Mouse (Mus musculus) macrophage (primary cell): ENCODE results near the gene Sh3d19. TPM values are rescaled to one million over a fixed set of nuclear protein-coding genes. Genes with fewer than 3 reads are reported as not detected.

ENCODE experiments used
- H3K27ac ChIP-seq: fragments of 350-480 bp; formaldehyde crosslinking; 2 replicates; pipeline ENCODE4 v1.9.0; 2021
- H3K36me3 ChIP-seq: fragments of 350-480 bp; formaldehyde crosslinking; 2 replicates; pipeline ENCODE4 v1.9.0; 2021; ENCODE audit errors: inconsistent target
- H3K4me3 ChIP-seq: fragments of 350-480 bp; formaldehyde crosslinking; 2 replicates; pipeline ENCODE4 v1.9.0; 2021; ENCODE audit errors: inconsistent target
- H3K79me2 ChIP-seq: fragments of 350-480 bp; formaldehyde crosslinking; 2 replicates; pipeline ENCODE4 v1.9.0; 2021; ENCODE audit errors: inconsistent target
- WGBS: methylation state at CpG from one replicate; pipeline ENCODE4 v1.1.7; 2026; ENCODE audit warnings: inconsistent platforms; ENCODE audit not compliant: missing documents; 5-methylcytosine and 5-hydroxymethylcytosine counted together
- polyA plus RNA-seq: library from polyadenylated mRNA; stranded (reverse); fragments of 250-400 nt; gene quantifications from 3 replicates; pipeline ENCODE4 v1.2.4, GENCODE M21; 2018; ENCODE audit warnings: inconsistent platforms

The Sh3d19 gene
- polyA plus RNA-seq, 1 experiment from 2014 or later, result 1.4 TPM

DNA sequence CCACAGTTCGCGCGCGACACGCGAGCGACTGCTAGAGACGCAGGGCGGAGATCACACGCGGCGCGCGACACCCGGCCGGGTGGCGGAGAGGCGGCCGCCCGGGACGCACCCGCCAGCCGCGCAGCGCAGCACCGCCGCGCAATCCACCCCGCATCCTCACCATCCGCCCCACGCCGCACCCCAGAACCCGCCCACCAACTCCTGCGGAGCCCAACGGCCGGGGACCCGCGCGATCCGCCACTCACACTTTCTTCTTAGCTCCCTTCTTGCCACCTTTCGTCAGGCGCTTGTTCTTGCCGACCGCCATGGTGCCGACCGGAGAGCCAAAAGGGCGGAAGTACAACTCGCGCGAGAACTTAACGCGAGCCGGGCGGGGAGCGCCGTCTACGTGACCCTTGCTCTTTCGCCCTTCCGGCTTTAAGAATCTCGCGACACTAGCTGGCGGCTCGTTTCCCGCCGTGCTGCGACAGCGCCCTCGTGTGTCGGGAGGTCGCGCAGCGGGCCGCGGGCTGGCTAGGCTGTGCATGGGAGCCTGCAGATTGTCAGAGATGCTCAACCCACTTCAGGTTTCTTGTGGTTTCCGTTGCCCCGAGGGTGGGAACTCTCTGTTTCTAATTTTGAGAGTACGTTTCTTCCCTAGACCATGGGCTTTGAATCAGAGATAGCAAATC, 171.5 kb downstream of the Sh3d19 start, which contains the start of gene Rps3a1:
Gene Rps3a1, minus strand, starts transcription at position 440 of the 671 bp plus-strand sequence.
- Histone ChIP-seq H3K4me3 (peak within 1 kb of the TSS; percentile 98), H3K27ac (peak within 1 kb of the TSS; percentile 71), H3K79me2 (peaks cover 26% of the 10 kb centered on the region), H3K36me3 (peaks cover 35% of the 10 kb centered on the region; the same call in 1 of the 2 replicates)
- under 1% methylated on average over 67 of the region's 77 CpGs for WGBS

DNA sequence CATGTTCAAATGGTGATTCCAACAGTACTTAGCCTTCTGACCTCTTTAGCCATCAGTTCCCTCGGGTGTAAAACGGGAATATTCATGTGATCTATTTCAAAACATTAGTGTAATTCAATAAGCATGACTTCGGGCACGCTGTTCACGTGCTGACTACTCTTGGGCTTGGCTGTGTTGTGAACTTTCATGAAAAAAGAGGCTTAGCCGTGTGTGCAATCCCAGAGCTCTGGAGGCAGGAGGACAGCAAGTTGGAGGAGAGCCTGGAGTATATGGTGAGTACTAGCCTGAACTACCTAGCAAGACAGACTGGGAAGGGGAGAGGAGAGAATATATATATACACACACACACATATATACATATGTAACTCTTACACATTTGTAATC, 172.0 kb downstream of the Sh3d19 start:
- 3% methylated on average over 6 of the region's 6 CpGs for WGBS
- Histone ChIP-seq H3K4me3 (peak overlapping the region; percentile 29), H3K79me2 (peaks cover 26% of the 10 kb centered on the region), H3K27ac (peak overlapping the region; percentile 45), H3K36me3 (peaks cover 31% of the 10 kb centered on the region; the same call in 1 of the 2 replicates)

- H3K27ac ChIP-seq, result peak overlapping the region; percentile 45
- H3K4me3 ChIP-seq, result peak overlapping the region; percentile 29; the same call in 1 of the 2 replicates
- peaks cover 27% of the 10 kb centered on the region; the same call in 1 of the 2 replicates for H3K36me3 ChIP-seq
- 89% methylated on average over 6 of the region's 6 CpGs for WGBS
- H3K79me2 ChIP-seq, result peaks cover 26% of the 10 kb centered on the region
These were observed 172.4 kb downstream of the Sh3d19 start for GRCm38 (mm10) chr3:86143343-86143742.

DNA sequence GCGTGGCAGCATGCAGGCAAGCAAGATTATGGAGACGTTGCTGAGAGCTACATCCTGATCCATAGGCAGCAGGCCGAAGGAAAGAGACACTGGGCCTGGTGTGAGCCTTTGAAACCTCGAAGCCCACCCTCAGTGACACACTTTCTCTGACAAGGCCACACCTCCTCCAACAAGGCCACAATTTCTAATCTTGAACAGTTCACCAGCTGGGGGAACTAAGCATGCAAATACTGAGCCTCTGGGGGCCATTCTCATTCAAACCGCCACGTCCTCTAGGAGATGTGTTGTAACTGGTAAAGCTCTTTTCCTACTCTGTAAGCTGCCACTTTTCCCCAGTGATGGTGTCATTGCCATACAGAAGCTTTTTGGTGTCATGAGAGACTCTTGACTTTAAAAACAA, 178.2 kb downstream of the Sh3d19 start:
- 96% methylated on average over 6 of the region's 6 CpGs for WGBS
- H3K36me3 ChIP-seq, result no peaks in the 10 kb centered on the region
- H3K27ac ChIP-seq, result no peak overlapping the region
- no peak overlapping the region for H3K4me3 ChIP-seq
- no peaks in the 10 kb centered on the region for H3K79me2 ChIP-seq

GRCm38 (mm10) chr3:86149521-86149920, 178.6 kb downstream of the Sh3d19 start:
- Histone ChIP-seq H3K4me3 (no peak overlapping the region), H3K27ac (no peak overlapping the region), H3K79me2 (no peaks in the 10 kb centered on the region), H3K36me3 (no peaks in the 10 kb centered on the region)
- 96% methylated on average over 9 of the region's 9 CpGs for WGBS

GRCm38 (mm10) chr3:86168841-86169425, 198.0 kb downstream of the Sh3d19 start:
- Histone ChIP-seq H3K27ac (no peak overlapping the region), H3K4me3 (no peak overlapping the region), H3K36me3 (no peaks in the 10 kb centered on the region), H3K79me2 (no peaks in the 10 kb centered on the region)
- 30% methylated on average over 8 of the region's 8 CpGs for whole genome bisulfite sequencing

- 77% methylated on average over 7 of the region's 7 CpGs for WGBS
- Histone ChIP-seq H3K4me3 (no peak overlapping the region), H3K27ac (no peak overlapping the region), H3K79me2 (no peaks in the 10 kb centered on the region), H3K36me3 (no peaks in the 10 kb centered on the region)
These were observed 208.8 kb downstream of the Sh3d19 start for GRCm38 (mm10) chr3:86179714-86180113.

Other genes with a start within 250 kb of the Sh3d19 start
- gene Fam160a1, start 153.8 kb upstream of the Sh3d19 start, polyA plus RNA-seq, result not detected in 3 replicates
- not detected in 3 replicates for gene Glt28d2, start 83.6 kb upstream of the Sh3d19 start, polyA plus RNA-seq
- gene Gm37240, start 83.6 kb upstream of the Sh3d19 start, polyA plus RNA-seq, result not detected in 3 replicates
- not detected in 3 replicates for gene Prss48, start 31.4 kb downstream of the Sh3d19 start, polyA plus RNA-seq
- gene Rps3a1, start 171.6 kb downstream of the Sh3d19 start, polyA plus RNA-seq, result 1,233 to 1,328 TPM (median 1,244 TPM) in 3 replicates